Mouse (Mus musculus): Measurements from ENCODE around the gene Lama5. TPM values are rescaled to one million over a fixed set of nuclear protein-coding genes. Genes with fewer than 3 reads are reported as not detected.

Lama5 gene
- total RNA-seq, 2 experiments from 2014 or later, result 47.8 to 49.6 TPM

- DNase-seq, result no peak
Observed at GRCm38 (mm10) chr2:180224647-180225043, 1.0 kb downstream of the Lama5 start.

- peak; percentile 63 for DNase-seq
Observed at GRCm38 (mm10) chr2:180222250-180222649, 3.4 kb downstream of the Lama5 start.

GRCm38 (mm10) chr2:180221051-180221450 is 4.6 kb downstream of the Lama5 start:
- no peak for DNase-seq

GRCm38 (mm10) chr2:180220165-180220564 is 5.5 kb downstream of the Lama5 start:
- DNase-seq, result no peak

- no peak for DNase-seq
Observed at GRCm38 (mm10) chr2:180219145-180219943, 6.3 kb downstream of the Lama5 start.

GRCm38 (mm10) chr2:180218677-180219076 is 7.0 kb downstream of the Lama5 start:
- peak; percentile 56 for DNase-seq

- DNase-seq, result peak; percentile 14
Observed at GRCm38 (mm10) chr2:180218241-180218640, 7.4 kb downstream of the Lama5 start.

GRCm38 (mm10) chr2:180217587-180217986 is 8.1 kb downstream of the Lama5 start:
- peak; percentile 82 for DNase-seq

GRCm38 (mm10) chr2:180216921-180217320 is 8.7 kb downstream of the Lama5 start:
- DNase-seq, result no peak

- DNase-seq, result peak; percentile 60
Observed at GRCm38 (mm10) chr2:180215951-180216350, 9.7 kb downstream of the Lama5 start.

GRCm38 (mm10) chr2:180215011-180215461 is 10.6 kb downstream of the Lama5 start:
- DNase-seq, result peak; percentile 47

- DNase-seq, result peak; percentile 40
Observed at GRCm38 (mm10) chr2:180214352-180214978, 11.2 kb downstream of the Lama5 start.

- no peak for DNase-seq
Observed at GRCm38 (mm10) chr2:180212255-180212654, 13.4 kb downstream of the Lama5 start.

GRCm38 (mm10) chr2:180208976-180209375 is 16.7 kb downstream of the Lama5 start:
- no peak for DNase-seq

GRCm38 (mm10) chr2:180207840-180208239 is 17.8 kb downstream of the Lama5 start:
- peak; percentile 70 for DNase-seq

- DNase-seq, result no peak
Observed at GRCm38 (mm10) chr2:180205956-180206280, 19.7 kb downstream of the Lama5 start.

- DNase-seq, result no peak
Observed at GRCm38 (mm10) chr2:180205083-180205955, 20.3 kb downstream of the Lama5 start.

GRCm38 (mm10) chr2:180204501-180204900 is 21.2 kb downstream of the Lama5 start:
- no peak for DNase-seq

GRCm38 (mm10) chr2:180202805-180203204 is 22.9 kb downstream of the Lama5 start:
- DNase-seq, result no peak

- DNase-seq, result no peak
Observed at GRCm38 (mm10) chr2:180202263-180202662, 23.4 kb downstream of the Lama5 start.

GRCm38 (mm10) chr2:180201303-180201702 is 24.4 kb downstream of the Lama5 start:
- no peak for DNase-seq

- DNase-seq, result no peak
Observed at GRCm38 (mm10) chr2:180200681-180201080, 25.0 kb downstream of the Lama5 start.

- DNase-seq, result no peak
Observed at GRCm38 (mm10) chr2:180198782-180199181, 26.9 kb downstream of the Lama5 start.

Data from heart, postnatal 4 days (tissue).